Mouse (Mus musculus) kidney, embryonic 14.5 days (tissue): Measurements from ENCODE around the gene Gpr174. TPM values are rescaled to one million over a fixed set of nuclear protein-coding genes. Genes with fewer than 3 reads are reported as not detected.
"Not testable (repeated sequence)": the region's sequence is repeated elsewhere in the genome, so short reads cannot be mapped to it uniquely, and the experiment has no call there.

Source experiments
- ATAC-seq: fragments of 200-750 bp; cut with Nextera tagmentation; 2 replicates; pipeline ENCODE4 v1.8.0; 2017; ENCODE audit warnings: moderate number of reproducible peaks, mild to moderate bottlenecking, moderate TSS enrichment, moderate library complexity; ENCODE audit not compliant: low FRiP score, low TSS enrichment
- H3K27ac ChIP-seq: fragments of 300-500 bp; sonication (generic); 2 replicates; pipeline ENCODE4 v1.5.1; 2014; ENCODE audit warnings: low read depth, mild to moderate bottlenecking, low read length, moderate library complexity, mixed read lengths
- H3K27me3 ChIP-seq: fragments of 300-500 bp; sonication (generic); 2 replicates; pipeline ENCODE4 v1.6.1; 2014; ENCODE audit warnings: mild to moderate bottlenecking, low read length; ENCODE audit not compliant: control insufficient read depth, insufficient read depth
- H3K36me3 ChIP-seq: fragments of 300-500 bp; sonication (generic); 2 replicates; pipeline ENCODE4 v1.6.1; 2014; ENCODE audit warnings: low read length, mixed read lengths; ENCODE audit not compliant: control insufficient read depth, insufficient read depth
- H3K4me1 ChIP-seq: fragments of 300-500 bp; sonication (generic); 2 replicates; pipeline ENCODE4 v1.6.1; 2014; ENCODE audit warnings: low read length, mixed read lengths; ENCODE audit not compliant: control insufficient read depth, insufficient read depth
- H3K4me2 ChIP-seq: fragments of 300-500 bp; sonication (generic); replicated peaks from 2 replicates; pipeline ENCODE4 v1.6.1; 2014; ENCODE audit warnings: low read depth, mild to moderate bottlenecking, low read length
- H3K4me3 ChIP-seq: fragments of 300-500 bp; sonication (generic); 2 replicates; pipeline ENCODE4 v1.5.1; 2014; ENCODE audit warnings: mild to moderate bottlenecking, low read length
- H3K9ac ChIP-seq: fragments of 300-500 bp; sonication (generic); 2 replicates; pipeline ENCODE4 v1.6.1; 2014; ENCODE audit warnings: low read depth, mild to moderate bottlenecking, low read length, moderate library complexity
- H3K9me3 ChIP-seq: fragments of 300-500 bp; sonication (generic); 2 replicates; pipeline ENCODE4 v1.6.1; 2016; ENCODE audit warnings: low read length; ENCODE audit not compliant: control insufficient read depth
- WGBS: fragments of 180-500 bp; shearing (Covaris S2); extraction: QIAGEN DNeasy Blood & Tissue Kit; methylation state at CpG from one replicate; pipeline ENCODE4 v1.1.7; 2014; 5-methylcytosine and 5-hydroxymethylcytosine counted together
- polyA plus RNA-seq: library from polyadenylated mRNA; unstranded; fragments of >200 nt; fragmentation: Nextera tagmentation; extraction: Ambion mirVana; gene quantifications from 2 replicates; pipeline ENCODE4 v1.2.1, GENCODE M21; 2014

Gene Gpr174
- polyA plus RNA-seq, 1 experiment from 2014 or later: not detected

DNA sequence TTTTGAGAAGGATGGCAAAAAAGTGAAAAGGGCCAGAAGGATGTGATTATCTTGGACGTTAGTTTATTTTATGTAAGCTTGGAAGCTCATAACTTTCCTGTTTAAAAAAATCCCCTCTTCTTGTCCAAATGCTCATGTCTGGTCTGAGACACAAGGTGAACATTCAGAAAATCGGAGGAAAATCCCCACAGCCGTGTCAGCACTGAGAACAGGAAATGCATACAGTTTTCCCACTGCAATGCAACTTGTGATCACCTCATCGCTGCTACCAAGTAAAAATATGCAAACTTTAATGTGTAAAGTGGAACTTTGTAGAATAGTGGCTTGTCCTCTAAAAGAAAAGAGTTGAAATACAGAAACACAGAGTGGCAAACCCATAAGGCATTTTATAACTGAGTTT is 28.5 kb downstream of the Gpr174 start:
- H3K4me2 ChIP-seq: no peak overlapping the region
- WGBS: 60% methylated on average over 4 of the region's 4 CpGs

DNA sequence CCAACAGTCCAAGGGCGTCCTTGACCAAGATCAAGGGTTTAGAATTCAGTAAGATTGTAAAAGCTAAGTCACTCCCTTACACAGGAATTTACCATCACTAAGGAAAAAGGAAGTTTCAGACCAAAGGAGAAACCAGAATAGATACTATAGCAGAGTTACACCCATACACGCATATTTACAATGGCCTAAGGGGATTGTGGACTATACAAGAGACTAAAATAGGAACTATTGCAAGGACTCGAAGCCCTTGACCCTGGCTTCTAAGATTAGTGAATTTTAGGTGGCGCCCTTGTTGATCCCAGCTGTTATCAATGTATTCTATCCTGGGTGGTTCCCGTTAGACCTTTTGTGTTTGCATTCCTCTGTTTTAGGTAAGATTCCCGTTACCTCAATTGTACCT is 42.2 kb downstream of the Gpr174 start:
- H3K36me3 ChIP-seq, H3K9ac ChIP-seq, H3K4me2 ChIP-seq, H3K27ac ChIP-seq, ATAC-seq, H3K27me3 ChIP-seq, H3K4me1 ChIP-seq, H3K4me3 ChIP-seq, H3K9me3 ChIP-seq: not testable (repeated sequence)
- WGBS: 88% methylated on average over 6 of the region's 6 CpGs

More for the DNA sequence above, 28.5 kb downstream of the Gpr174 start:
- Histone ChIP-seq H3K9ac (no peak overlapping the region), H3K4me3 (no peak overlapping the region), H3K27ac (no peak overlapping the region), H3K36me3 (no peaks in the 10 kb centered on the region), H3K27me3 (no peaks in the 10 kb centered on the region), H3K4me1 (no peaks in the 10 kb centered on the region), H3K9me3 (no peaks in the 10 kb centered on the region)
- ATAC-seq: no peak

GRCm38 (mm10) chrX:107298761-107299160 is 43.1 kb downstream of the Gpr174 start:
- Histone ChIP-seq H3K9ac (no peak overlapping the region), H3K4me3 (no peak overlapping the region), H3K36me3 (no peaks in the 10 kb centered on the region), H3K4me2 (no peak overlapping the region), H3K4me1 (no peaks in the 10 kb centered on the region), H3K9me3 (no peaks in the 10 kb centered on the region), H3K27ac (no peak overlapping the region), H3K27me3 (no peaks in the 10 kb centered on the region)
- no peak for ATAC-seq

- no peak overlapping the region for H3K4me3 ChIP-seq
- ATAC-seq: no peak
Observed at GRCm38 (mm10) chrX:107306492-107306891, 50.8 kb downstream of the Gpr174 start.

DNA sequence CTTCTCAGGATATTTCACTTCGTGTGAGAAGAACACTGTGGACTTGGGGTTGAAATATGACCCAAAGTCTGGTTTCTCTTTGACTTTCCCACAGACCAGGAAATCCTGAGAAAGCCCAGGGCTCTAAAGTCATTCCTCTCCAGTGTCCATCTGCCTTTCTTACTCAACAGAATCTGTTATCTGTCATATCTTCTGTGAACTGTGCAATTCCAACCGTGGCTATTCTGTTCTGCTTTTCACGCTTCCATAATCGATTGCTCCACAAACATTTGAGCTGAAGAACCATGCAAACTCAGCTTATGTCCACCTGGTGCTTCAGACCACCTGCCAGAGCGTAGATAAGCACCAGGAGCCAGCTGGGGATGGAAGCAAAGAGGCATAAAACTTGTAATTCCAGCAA is 56.9 kb downstream of the Gpr174 start:
- ATAC-seq: no peak
- Histone ChIP-seq H3K9me3 (no peaks in the 10 kb centered on the region), H3K36me3 (no peaks in the 10 kb centered on the region), H3K4me2 (no peak overlapping the region), H3K27me3 (no peaks in the 10 kb centered on the region), H3K9ac (no peak overlapping the region), H3K4me3 (no peak overlapping the region), H3K4me1 (no peaks in the 10 kb centered on the region), H3K27ac (no peak overlapping the region)
- 62% methylated on average over 5 of the region's 5 CpGs for WGBS

More at GRCm38 (mm10) chrX:107306492-107306891, 50.8 kb downstream of the Gpr174 start:
- Histone ChIP-seq H3K9me3 (no peaks in the 10 kb centered on the region), H3K27me3 (no peaks in the 10 kb centered on the region), H3K9ac (no peak overlapping the region), H3K4me1 (no peaks in the 10 kb centered on the region), H3K36me3 (no peaks in the 10 kb centered on the region), H3K27ac (no peak overlapping the region), H3K4me2 (no peak overlapping the region)

- ATAC-seq: no peak
- Histone ChIP-seq H3K9me3 (no peaks in the 10 kb centered on the region), H3K36me3 (no peaks in the 10 kb centered on the region), H3K4me3 (no peak overlapping the region), H3K27ac (no peak overlapping the region), H3K27me3 (no peaks in the 10 kb centered on the region), H3K4me1 (no peaks in the 10 kb centered on the region), H3K9ac (no peak overlapping the region), H3K4me2 (no peak overlapping the region)
- WGBS: 85% methylated on average over 8 of the region's 8 CpGs
Observed at GRCm38 (mm10) chrX:107325697-107326381, 70.2 kb downstream of the Gpr174 start.

- Histone ChIP-seq H3K4me1 (no peaks in the 10 kb centered on the region), H3K27me3 (no peaks in the 10 kb centered on the region), H3K9me3 (no peaks in the 10 kb centered on the region), H3K27ac (no peak overlapping the region), H3K36me3 (no peaks in the 10 kb centered on the region), H3K4me3 (no peak overlapping the region), H3K4me2 (no peak overlapping the region), H3K9ac (no peak overlapping the region)
- 81% methylated on average over 3 of the region's 3 CpGs for WGBS
- no peak for ATAC-seq
Observed at GRCm38 (mm10) chrX:107329849-107330248, 74.2 kb downstream of the Gpr174 start.

DNA sequence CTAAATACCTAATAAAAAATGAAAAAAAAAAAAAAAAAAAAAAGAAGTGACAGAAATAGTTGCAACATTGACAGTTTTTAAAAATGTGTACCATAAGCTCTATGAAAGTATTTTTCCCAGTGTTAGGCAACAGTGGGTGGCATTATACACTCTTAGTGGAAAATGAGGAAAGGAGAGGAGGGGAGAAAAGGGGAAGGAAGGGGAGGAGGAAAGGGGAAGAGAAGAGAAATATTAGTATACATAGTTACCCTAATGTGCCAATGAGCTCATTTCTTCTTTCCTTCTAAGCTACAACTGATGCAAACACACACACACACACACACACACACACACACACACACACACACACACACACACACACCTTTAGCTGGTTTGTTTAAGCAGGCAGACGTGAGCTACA is 80.9 kb downstream of the Gpr174 start:
- H3K4me1 ChIP-seq: no peaks in the 10 kb centered on the region
- no peaks in the 10 kb centered on the region for H3K27me3 ChIP-seq

DNA sequence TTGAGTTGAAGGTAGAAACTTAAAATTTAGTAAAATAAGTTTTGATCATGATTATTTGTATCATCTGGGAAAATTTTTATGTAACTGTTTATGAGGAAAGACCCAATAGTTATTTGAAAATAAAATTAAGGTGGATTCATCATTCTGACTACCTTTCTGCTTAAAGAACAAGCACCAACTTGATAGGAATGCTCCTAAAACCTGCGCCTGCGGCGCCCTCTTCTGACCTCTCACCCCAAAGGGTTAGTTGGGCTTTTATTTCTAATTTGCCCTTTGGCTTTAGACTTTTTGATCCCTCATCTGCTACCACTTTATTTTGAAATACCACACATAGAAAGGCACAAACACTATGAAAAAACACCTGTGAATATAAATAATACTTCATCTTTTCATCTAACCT is 86.3 kb downstream of the Gpr174 start:
- ATAC-seq: no peak
- H3K9me3 ChIP-seq: no peaks in the 10 kb centered on the region
- H3K4me3 ChIP-seq: no peak overlapping the region
- no peak overlapping the region for H3K4me2 ChIP-seq
- H3K27me3 ChIP-seq: no peaks in the 10 kb centered on the region
- H3K9ac ChIP-seq: no peak overlapping the region
- no peaks in the 10 kb centered on the region for H3K4me1 ChIP-seq
- 56% methylated on average over 3 of the region's 3 CpGs for WGBS
- H3K27ac ChIP-seq: no peak overlapping the region
- no peaks in the 10 kb centered on the region for H3K36me3 ChIP-seq

More for the DNA sequence above, 80.9 kb downstream of the Gpr174 start:
- H3K9ac ChIP-seq: no peak overlapping the region
- no peaks in the 10 kb centered on the region for H3K36me3 ChIP-seq
- ATAC-seq: no peak
- no peak overlapping the region for H3K27ac ChIP-seq
- no peak overlapping the region for H3K4me3 ChIP-seq
- WGBS: 83% methylated on average over 1 of the region's 1 CpGs
- no peak overlapping the region for H3K4me2 ChIP-seq
- H3K9me3 ChIP-seq: no peaks in the 10 kb centered on the region
